Comparison of ENCODE assay signal across 20 mouse cellular contexts in the genomic region with DNA sequence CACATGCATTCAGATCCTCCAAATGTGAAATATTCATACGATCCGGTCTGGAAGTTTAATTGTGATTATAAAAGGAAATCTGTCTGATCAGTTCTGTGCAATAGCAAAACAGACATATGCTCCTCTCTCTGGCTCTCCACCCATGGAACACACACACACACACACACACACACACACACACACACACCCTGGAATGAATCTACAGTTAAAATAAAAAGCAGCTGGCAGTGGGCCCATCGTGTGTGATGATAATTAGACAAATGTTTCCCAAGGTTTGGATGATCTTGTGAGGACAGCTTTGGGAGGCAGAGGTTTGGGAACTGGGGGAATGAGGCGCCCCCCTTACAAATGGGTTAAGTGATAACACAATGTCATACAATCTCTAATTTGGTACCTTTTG. TPM values are rescaled to one million over a fixed set of nuclear protein-coding genes. Genes with fewer than 3 reads are reported as not detected.
DNase-seq lines count a peak whose midpoint lies in the region; ATAC-seq lines count a peak whose summit lies in the region.
"Had no signal": no experiment of that assay in that cellular context is flagged by ENCODE, and none has a peak within 500 bp of the region (broad histone marks: within the 10 kb centered on the region; RNA-seq: fewer than 3 reads in every experiment).

No protein-coding gene starts in this region.

- H3K9me3 ChIP-seq in intestine, embryonic 14.5 days (ENCODE audit: control insufficient read depth, low read length) = no peaks in the 10 kb centered on the region
- H3K9me3 ChIP-seq in intestine, embryonic 15.5 days = no peaks in the 10 kb centered on the region
- no peaks in the 10 kb centered on the region for H3K9me3 ChIP-seq in midbrain, embryonic 10.5 days (replicated peaks)
- no peaks in the 10 kb centered on the region for H3K9me3 ChIP-seq in midbrain, embryonic 14.5 days (ENCODE audit: control insufficient read depth, low read length)
- no peaks in the 10 kb centered on the region for H3K9me3 ChIP-seq in embryonic facial prominence, embryonic 13.5 days
- H3K9me3 ChIP-seq: hindbrain, embryonic 13.5 days; liver, embryonic 15.5 days had no signal

- H3K4me2 ChIP-seq in intestine, embryonic 14.5 days (ENCODE audit: low read length) = no peak overlapping the region
- no peak overlapping the region for H3K4me2 ChIP-seq in intestine, embryonic 15.5 days (replicated peaks)
- no peak overlapping the region for H3K4me2 ChIP-seq in midbrain, embryonic 14.5 days (ENCODE audit: low read length)
- peak overlapping the region; percentile 43 for H3K4me2 ChIP-seq in embryonic facial prominence, embryonic 13.5 days
- H3K4me2 ChIP-seq: hindbrain, embryonic 13.5 days; liver, embryonic 15.5 days; midbrain, embryonic 11.5 days had no signal

- peak; percentile 41 for DNase-seq in intestine, embryonic 14.5 days (ENCODE audit: low spot score)
- peak; percentile 10 for DNase-seq in midbrain, embryonic 10.5 days (ENCODE audit: low spot score)
- DNase-seq in midbrain, embryonic 14.5 days = no peak
- DNase-seq in layer of hippocampus, adult 9-10 months (ENCODE audit: low spot score) = peak; percentile 44
- DNase-seq in frontal cortex, postnatal 36 days (ENCODE audit: low spot score in 2 of 2) = no peak
- DNase-seq in lung, postnatal 14 days = no peak
- DNase-seq: adrenal gland, adult 2 months; cerebellum, adult 18-20 months; cerebellum, postnatal 14 days; gastrocnemius, postnatal 10 days; kidney, adult 2 months; right cerebral cortex, postnatal 25 days had no signal

- H3K27me3 ChIP-seq in intestine, embryonic 14.5 days (replicated peaks; ENCODE audit: control insufficient read depth, insufficient read depth, low read length) = no peaks in the 10 kb centered on the region
- no peaks in the 10 kb centered on the region for H3K27me3 ChIP-seq in intestine, embryonic 15.5 days (replicated peaks)
- peaks cover 77% of the 10 kb centered on the region for H3K27me3 ChIP-seq in midbrain, embryonic 10.5 days (ENCODE audit: low read depth, poor library complexity, severe bottlenecking)
- H3K27me3 ChIP-seq in midbrain, embryonic 14.5 days (ENCODE audit: control insufficient read depth, insufficient read depth, low read length) = peaks cover 4% of the 10 kb centered on the region
- peaks cover 7% of the 10 kb centered on the region for H3K27me3 ChIP-seq in embryonic facial prominence, embryonic 13.5 days
- H3K27me3 ChIP-seq: liver, embryonic 15.5 days had no signal

- ATAC-seq in intestine, embryonic 14.5 days (replicated peaks; ENCODE audit: low FRiP score, low TSS enrichment, low read depth) = no peak
- no peak for ATAC-seq in intestine, embryonic 15.5 days
- ATAC-seq in midbrain, embryonic 14.5 days (ENCODE audit: low FRiP score, low TSS enrichment) = no peak
- ATAC-seq in embryonic facial prominence, embryonic 13.5 days (ENCODE audit: insufficient number of reproducible peaks, insufficient read depth, low FRiP score, low TSS enrichment, low read depth) = no peak
- ATAC-seq: lung, postnatal 0 days had no signal

- no peak overlapping the region for H3K4me3 ChIP-seq in intestine, embryonic 14.5 days (ENCODE audit: low read depth, low read length)
- H3K4me3 ChIP-seq in intestine, embryonic 15.5 days (replicated peaks) = no peak overlapping the region
- no peak overlapping the region for H3K4me3 ChIP-seq in midbrain, embryonic 10.5 days
- H3K4me3 ChIP-seq in midbrain, embryonic 14.5 days (replicated peaks; ENCODE audit: low read depth, low read length) = no peak overlapping the region
- 0 out of 2 replicates have a peak overlapping the region, but pooled peaks have one; percentile 6 for H3K4me3 ChIP-seq in embryonic facial prominence, embryonic 13.5 days
- H3K4me3 ChIP-seq: hindbrain, embryonic 13.5 days; liver, embryonic 15.5 days had no signal

- no peaks in the 10 kb centered on the region for H3K36me3 ChIP-seq in intestine, embryonic 14.5 days (ENCODE audit: control insufficient read depth, insufficient read depth, low read length)
- no peaks in the 10 kb centered on the region for H3K36me3 ChIP-seq in intestine, embryonic 15.5 days
- H3K36me3 ChIP-seq in midbrain, embryonic 10.5 days = no peaks in the 10 kb centered on the region
- no peaks in the 10 kb centered on the region for H3K36me3 ChIP-seq in midbrain, embryonic 14.5 days (ENCODE audit: control insufficient read depth, insufficient read depth, low read length)
- H3K36me3 ChIP-seq in embryonic facial prominence, embryonic 13.5 days = no peaks in the 10 kb centered on the region
- H3K36me3 ChIP-seq: hindbrain, embryonic 13.5 days; liver, embryonic 15.5 days had no signal

- peaks cover 6% of the 10 kb centered on the region; the same call in 1 of the 2 replicates for H3K4me1 ChIP-seq in intestine, embryonic 14.5 days (replicated peaks; ENCODE audit: control insufficient read depth, insufficient read depth, low read length)
- no peaks in the 10 kb centered on the region; the same call in 1 of the 2 replicates for H3K4me1 ChIP-seq in intestine, embryonic 15.5 days (replicated peaks)
- peaks cover 22% of the 10 kb centered on the region for H3K4me1 ChIP-seq in midbrain, embryonic 10.5 days
- H3K4me1 ChIP-seq in midbrain, embryonic 14.5 days (ENCODE audit: control insufficient read depth, insufficient read depth, low read length) = no peaks in the 10 kb centered on the region
- H3K4me1 ChIP-seq in embryonic facial prominence, embryonic 13.5 days = peaks cover 18% of the 10 kb centered on the region
- H3K4me1 ChIP-seq: hindbrain, embryonic 13.5 days; liver, embryonic 15.5 days had no signal

- H3K9ac ChIP-seq in intestine, embryonic 14.5 days (ENCODE audit: low read length) = no peak overlapping the region
- H3K9ac ChIP-seq in intestine, embryonic 15.5 days = no peak overlapping the region
- no peak overlapping the region for H3K9ac ChIP-seq in midbrain, embryonic 14.5 days (replicated peaks; ENCODE audit: low read length)
- H3K9ac ChIP-seq in embryonic facial prominence, embryonic 13.5 days = no peak overlapping the region
- H3K9ac ChIP-seq: hindbrain, embryonic 13.5 days; liver, embryonic 15.5 days had no signal

- WGBS in intestine, embryonic 14.5 days = 74% methylated on average over 4 of the region's 4 CpGs
- 79% methylated on average over 4 of the region's 4 CpGs for WGBS in intestine, embryonic 15.5 days
- 86% methylated on average over 4 of the region's 4 CpGs for WGBS in midbrain, embryonic 10.5 days
- 91% methylated on average over 4 of the region's 4 CpGs for WGBS in midbrain, embryonic 14.5 days
- 40% methylated on average over 4 of the region's 4 CpGs for WGBS in embryonic facial prominence, embryonic 13.5 days

- H3K27ac ChIP-seq in intestine, embryonic 14.5 days (ENCODE audit: low read depth) = no peak overlapping the region
- H3K27ac ChIP-seq in intestine, embryonic 15.5 days = no peak overlapping the region
- H3K27ac ChIP-seq in midbrain, embryonic 10.5 days (replicated peaks) = no peak overlapping the region
- no peak overlapping the region for H3K27ac ChIP-seq in midbrain, embryonic 14.5 days (replicated peaks; ENCODE audit: low read depth, low read length)
- 0 out of 2 replicates have a peak overlapping the region, but pooled peaks have one; percentile 19 for H3K27ac ChIP-seq in embryonic facial prominence, embryonic 13.5 days
- H3K27ac ChIP-seq: hindbrain, embryonic 13.5 days; kidney, postnatal 0 days; liver, embryonic 15.5 days had no signal

RNA-seq across cellular contexts. Expression of a gene that starts 25.2 kb away (rescaled TPM):
- polyA plus RNA-seq in intestine, embryonic 14.5 days (2014; fragmentation: Nextera tagmentation; extraction: Ambion mirVana) = 1.3 and 1.4 TPM in 2 replicates
- 1.8 TPM in 2 replicates for polyA plus RNA-seq in intestine, embryonic 15.5 days (2015; fragmentation: Nextera tagmentation; extraction: Ambion mirVana)
- 1.1 and 1.2 TPM in 2 replicates for polyA plus RNA-seq in midbrain, embryonic 10.5 days (2016; fragmentation: Nextera tagmentation; extraction: Ambion mirVana)
- polyA plus RNA-seq in midbrain, embryonic 14.5 days (2014; fragmentation: Nextera tagmentation; extraction: Ambion mirVana) = 0.67 and 0.70 TPM in 2 replicates
- polyA plus RNA-seq in embryonic facial prominence, embryonic 13.5 days (2015; fragmentation: Nextera tagmentation; extraction: Ambion mirVana) = 1.4 and 6.5 TPM in 2 replicates
- polyA plus RNA-seq: testis, adult 2 months had no signal

Comparison
In these comparisons a context has a peak if more than half of its experiments do, and no peak if none do; other contexts are left out.
1. DNase-seq: peak in intestine, embryonic 14.5 days (single experiment), midbrain, embryonic 10.5 days (single experiment) and layer of hippocampus, adult 9-10 months (single experiment); none in midbrain, embryonic 14.5 days (single experiment), frontal cortex, postnatal 36 days (0 of 2) and lung, postnatal 14 days (single experiment).